Comparison of ENCODE assay signal across 9 mouse cellular contexts in the genomic region with DNA sequence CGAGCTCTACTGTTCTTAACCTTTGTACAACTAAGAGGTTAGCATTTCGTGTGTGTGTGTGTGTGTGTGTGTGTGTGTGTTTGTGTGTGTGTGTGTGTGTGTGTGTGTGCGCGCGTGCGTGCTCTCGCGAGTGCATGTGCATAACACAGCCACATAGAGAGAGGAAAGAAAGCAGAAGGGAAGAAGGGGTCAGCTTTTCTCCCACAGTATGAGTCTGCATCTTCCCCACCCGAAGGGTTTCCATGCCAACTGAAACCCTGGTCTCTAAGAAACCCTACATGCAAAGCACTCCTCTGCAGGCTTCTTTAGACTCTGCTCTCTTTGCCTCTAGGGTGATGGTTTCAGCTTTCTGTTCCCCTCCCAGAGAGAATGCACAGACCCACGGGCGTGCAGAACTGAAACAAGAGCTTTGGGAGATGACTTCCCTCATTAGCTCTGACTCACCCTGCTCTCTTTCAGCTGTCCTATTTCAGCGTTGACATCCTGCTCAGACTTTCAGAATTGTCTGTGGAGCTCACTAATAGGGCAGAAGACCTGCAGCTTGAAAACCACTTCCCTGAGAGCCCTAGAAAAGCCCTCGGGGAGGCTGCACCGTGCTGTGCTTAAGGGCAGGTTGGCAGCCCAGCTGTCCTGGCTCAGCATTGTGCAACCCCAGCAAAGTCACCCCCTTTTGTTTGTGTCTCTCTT. TPM values are rescaled to one million over a fixed set of nuclear protein-coding genes. Genes with fewer than 3 reads are reported as not detected.
A peak's percentile ranks its signal among the peaks of the same experiment; 100 is the strongest.
DNase-seq lines count a peak whose midpoint lies in the region; ATAC-seq and TF ChIP-seq lines count a peak whose summit lies in the region.
"Had no signal": no experiment of that assay in that cellular context is flagged by ENCODE, and none has a peak within 500 bp of the region (broad histone marks: within the 10 kb centered on the region; RNA-seq: fewer than 3 reads in every experiment).

No protein-coding gene starts in this region.

- ATAC-seq in megakaryocyte, adult 5-6 weeks (ENCODE audit: poor library complexity, severe bottlenecking), result peak; percentile 75

- H3K27ac ChIP-seq in bone marrow macrophage, adult 2 months (ENCODE audit: insufficient read depth, low read depth, low read length), result peak overlapping the region; percentile 92
- H3K27ac ChIP-seq: liver, embryonic 14.5 days had no signal

- peak; percentile 55 for DNase-seq in layer of hippocampus, adult 11-12 months (ENCODE audit: low spot score)
- no peak for DNase-seq in layer of hippocampus, postnatal 25 days (ENCODE audit: extremely low spot score in 1 of 2, low spot score in 1 of 2)
- peak; percentile 40 to 56 for DNase-seq in frontal cortex, postnatal 36 days (ENCODE audit: low spot score in 2 of 2)
- DNase-seq in spleen, adult 12 weeks (ENCODE audit: low spot score), result peak; percentile 43
- DNase-seq in cerebellum, adult 9-11 months, result no peak

- peaks cover 57% of the 10 kb centered on the region for H3K4me1 ChIP-seq in bone marrow macrophage, adult 2 months (ENCODE audit: control insufficient read depth, insufficient read depth, low read length)

- no peak for TF ChIP-seq POLR2A in bone marrow macrophage, adult 2 months (IDR thresholded peaks at IDR 0.05; ENCODE audit: borderline replicate concordance, low read depth, low read length)

- no peak for TF ChIP-seq CTCF in bone marrow macrophage, adult 2 months (IDR thresholded peaks at IDR 0.05; ENCODE audit: low read depth, low read length)

- peak overlapping the region; percentile 39 for H3K4me3 ChIP-seq in bone marrow macrophage, adult 2 months (ENCODE audit: insufficient read depth, low read length)
- H3K4me3 ChIP-seq: erythroblast, embryonic 14.5 days had no signal

RNA-seq across cellular contexts. Expression of gene Nod2, which starts 21.4 kb away (rescaled TPM):
- total RNA-seq in layer of hippocampus, postnatal 25 days (2021), result under 1 TPM; 0.10 to 0.19 TPM
- 4.1 and 4.2 TPM in 2 replicates for polyA plus RNA-seq in bone marrow macrophage, adult 2 months (2012; ENCODE audit: insufficient read depth, insufficient read length, missing spikeins)
- 3.8 and 4.0 TPM in 2 replicates for total RNA-seq in megakaryocyte, adult 5-6 weeks (2015)
- total RNA-seq in megakaryocyte, adult 5-6 weeks (2017), result 2.5 and 4.0 TPM in 2 replicates
- polyA plus RNA-seq: erythroblast, embryonic 14.5 days had no signal

RNA-seq across cellular contexts. Expression of gene Cyld, which starts 28.3 kb away (rescaled TPM):
- total RNA-seq in layer of hippocampus, postnatal 25 days (2021), result 10 to 100 TPM; 73.2 to 77.0 TPM
- 28.1 and 33.9 TPM in 2 replicates for polyA plus RNA-seq in bone marrow macrophage, adult 2 months (2012; ENCODE audit: insufficient read depth, insufficient read length, missing spikeins)
- total RNA-seq in megakaryocyte, adult 5-6 weeks (2015), result 40.6 and 41.9 TPM in 2 replicates
- 50.0 and 61.9 TPM in 2 replicates for total RNA-seq in megakaryocyte, adult 5-6 weeks (2017)

RNA-seq across cellular contexts. Expression of gene Snx20, which starts 32.6 kb away (rescaled TPM):
- total RNA-seq in layer of hippocampus, postnatal 25 days (2021), result 1 to 10 TPM; 1.2 to 1.6 TPM
- polyA plus RNA-seq in bone marrow macrophage, adult 2 months (2012; ENCODE audit: insufficient read depth, insufficient read length, missing spikeins), result 82.4 and 85.5 TPM in 2 replicates
- total RNA-seq in megakaryocyte, adult 5-6 weeks (2015), result 60.5 and 64.6 TPM in 2 replicates
- total RNA-seq in megakaryocyte, adult 5-6 weeks (2017), result 71.3 and 73.0 TPM in 2 replicates

Comparison
In these comparisons a context has a peak if more than half of its experiments do, and no peak if none do; other contexts are left out.
1. DNase-seq: peak in layer of hippocampus, adult 11-12 months (single experiment), frontal cortex, postnatal 36 days (2 of 2) and spleen, adult 12 weeks (single experiment); none in layer of hippocampus, postnatal 25 days (0 of 2) and cerebellum, adult 9-11 months (single experiment).
2. RNA of gene Snx20, which starts 32.6 kb away (total RNA-seq): 60.5 to 73.0 TPM in megakaryocyte, adult 5-6 weeks; 1.2 to 1.6 TPM in layer of hippocampus, postnatal 25 days; every median in the first group is over 10 times any median in the second.